In genomic region chr13:119648891-119649698, GRCm38 (mm10) we compare ENCODE assay signal across 14 mouse cellular contexts. TPM values are rescaled to one million over a fixed set of nuclear protein-coding genes. Genes with fewer than 3 reads are reported as not detected.
DNase-seq lines count a peak whose midpoint lies in the region; ATAC-seq and TF ChIP-seq lines count a peak whose summit lies in the region.
"Had no signal": no experiment of that assay in that cellular context is flagged by ENCODE, and none has a peak within 500 bp of the region (broad histone marks: within the 10 kb centered on the region; RNA-seq: fewer than 3 reads in every experiment).

No protein-coding gene starts in this region.

- no peak for ATAC-seq in kidney, embryonic 14.5 days (ENCODE audit: low FRiP score, low TSS enrichment)
- ATAC-seq in forebrain, postnatal 0 days, result peak; percentile 81
- no peak for ATAC-seq in monocyte, adult 5-6 weeks (replicated peaks; ENCODE audit: insufficient number of reproducible peaks, low FRiP score, low TSS enrichment, poor library complexity, severe bottlenecking)

- no peak for DNase-seq in kidney, adult 8-10 months
- no peak for DNase-seq in ES-E14 (ENCODE audit: low read depth, low spot score)
- DNase-seq in forebrain, postnatal 0 days, result peak; percentile 54
- peak; percentile 65 to 71 for DNase-seq in left cerebral cortex, postnatal 36 days (ENCODE audit: low spot score in 2 of 2)
- DNase-seq in adrenal gland, postnatal 36 days, result no peak
- no peak for DNase-seq in ovary, postnatal 36 days (ENCODE audit: low spot score)
- DNase-seq: adrenal gland, postnatal 25 days; lung, postnatal 10 days; thymus, adult 18-20 months had no signal

- WGBS in kidney, embryonic 14.5 days, result 48% methylated on average over 15 of the region's 15 CpGs
- WGBS in forebrain, postnatal 0 days, result 38% methylated on average over 15 of the region's 15 CpGs

- intact Hi-C loops in left cerebral cortex, postnatal 36 days (cut with DNase I), result loop anchor here (5.0 kb wide), 1 partner anchor 43 kb away; the partner anchor contains the start of gene Hmgcs1

- in situ Hi-C loops in ES-E14 (cut with MboI; ENCODE audit: low sequenced_read_pairs in 2 of 2, unreplicated experiment in 2 of 2), result no loop called here

- no peaks in the 10 kb centered on the region for H3K36me3 ChIP-seq in kidney, embryonic 14.5 days (ENCODE audit: control insufficient read depth, insufficient read depth, low read length)
- no peaks in the 10 kb centered on the region for H3K36me3 ChIP-seq in ES-E14 (ENCODE audit: control insufficient read depth, insufficient read depth, low read length, poor library complexity, severe bottlenecking)
- no peaks in the 10 kb centered on the region for H3K36me3 ChIP-seq in forebrain, postnatal 0 days (ENCODE audit: insufficient read depth)
- H3K36me3 ChIP-seq: embryonic facial prominence, embryonic 12.5 days; neural tube, embryonic 12.5 days had no signal

- H3K4me1 ChIP-seq in kidney, embryonic 14.5 days (ENCODE audit: control insufficient read depth, insufficient read depth, low read length), result no peaks in the 10 kb centered on the region
- no peaks in the 10 kb centered on the region; a peak in 1 of 4 replicates for H3K4me1 ChIP-seq in ES-E14 (ENCODE audit: control insufficient read depth in 2 of 2, insufficient read depth in 2 of 2, low read length in 2 of 2, poor library complexity in 1 of 2)
- no peaks in the 10 kb centered on the region for H3K4me1 ChIP-seq in forebrain, postnatal 0 days (ENCODE audit: insufficient read depth)
- H3K4me1 ChIP-seq: embryonic facial prominence, embryonic 12.5 days; neural tube, embryonic 12.5 days had no signal

- peak overlapping the region; percentile 17; the same call in 1 of the 2 replicates for H3K4me2 ChIP-seq in kidney, embryonic 14.5 days (replicated peaks; ENCODE audit: low read depth, low read length)
- H3K4me2 ChIP-seq in forebrain, postnatal 0 days (ENCODE audit: low read depth), result peak overlapping the region; percentile 30
- H3K4me2 ChIP-seq: embryonic facial prominence, embryonic 12.5 days; neural tube, embryonic 12.5 days had no signal

- no peak overlapping the region for H3K27ac ChIP-seq in kidney, embryonic 14.5 days (ENCODE audit: low read depth, low read length)
- H3K27ac ChIP-seq in ES-E14 (ENCODE audit: insufficient read depth, low read depth, low read length, poor library complexity, severe bottlenecking), result no peak overlapping the region
- peak overlapping the region; percentile 70 for H3K27ac ChIP-seq in forebrain, postnatal 0 days (ENCODE audit: low read depth, low read length)
- H3K27ac ChIP-seq: embryonic facial prominence, embryonic 12.5 days; neural tube, embryonic 12.5 days had no signal

- TF ChIP-seq CTCF in forebrain, postnatal 0 days (IDR thresholded peaks at IDR 0.05; ENCODE audit: low read depth), result no peak

- no peaks in the 10 kb centered on the region for H3K27me3 ChIP-seq in kidney, embryonic 14.5 days (ENCODE audit: control insufficient read depth, insufficient read depth, low read length)
- H3K27me3 ChIP-seq in forebrain, postnatal 0 days (ENCODE audit: insufficient read depth, low read length), result no peaks in the 10 kb centered on the region
- H3K27me3 ChIP-seq: embryonic facial prominence, embryonic 12.5 days; neural tube, embryonic 12.5 days had no signal

- no peak overlapping the region for H3K4me3 ChIP-seq in kidney, embryonic 14.5 days (ENCODE audit: low read length)
- no peak overlapping the region for H3K4me3 ChIP-seq in ES-E14 (ENCODE audit: insufficient read depth in 1 of 2, low read depth in 1 of 2, low read length in 2 of 2, poor library complexity in 1 of 2, severe bottlenecking in 1 of 2)
- H3K4me3 ChIP-seq in forebrain, postnatal 0 days (ENCODE audit: low read depth, low read length), result no peak overlapping the region
- H3K4me3 ChIP-seq: embryonic facial prominence, embryonic 12.5 days; neural tube, embryonic 12.5 days had no signal

- no peaks in the 10 kb centered on the region for H3K9me3 ChIP-seq in kidney, embryonic 14.5 days (ENCODE audit: control insufficient read depth, low read length)
- H3K9me3 ChIP-seq in ES-E14 (ENCODE audit: control insufficient read depth, insufficient read depth, low read depth, low read length), result no peaks in the 10 kb centered on the region
- H3K9me3 ChIP-seq in forebrain, postnatal 0 days (ENCODE audit: low read length), result no peaks in the 10 kb centered on the region
- H3K9me3 ChIP-seq: embryonic facial prominence, embryonic 12.5 days; neural tube, embryonic 12.5 days had no signal

- H3K9ac ChIP-seq in kidney, embryonic 14.5 days (ENCODE audit: low read depth, low read length), result no peak overlapping the region
- no peak overlapping the region for H3K9ac ChIP-seq in ES-E14 (ENCODE audit: insufficient read depth, low read depth, low read length, poor library complexity, severe bottlenecking)
- 0 out of 2 replicates have a peak overlapping the region, but pooled peaks have one; percentile 31 for H3K9ac ChIP-seq in forebrain, postnatal 0 days
- H3K9ac ChIP-seq: embryonic facial prominence, embryonic 12.5 days; neural tube, embryonic 12.5 days had no signal

TF ChIP-seq in ES-E14, 5 proteins besides CTCF, POLR2A, EP300 and RAD21:
- TF ChIP-seq ZC3H11A (IDR thresholded peaks at IDR 0.05; ENCODE audit: borderline replicate concordance, low read depth, low read length) (no peak), MAFK (IDR thresholded peaks at IDR 0.05; ENCODE audit: insufficient read depth, low read depth, low read length) (peak; percentile 35; the same call in 1 of the 2 replicates)

RNA-seq across cellular contexts. Expression of gene Ccl28, which starts 25.5 kb away (rescaled TPM):
- polyA plus RNA-seq in kidney, embryonic 14.5 days (2014; fragmentation: Nextera tagmentation; extraction: Ambion mirVana), result 0.13 TPM in 1 of 2 replicates, not detected in the other
- not detected in 2 replicates for total RNA-seq in ES-E14 (2012; rRNA removed)
- 3.3 and 4.5 TPM in 2 replicates for total RNA-seq in forebrain, postnatal 0 days (2014; rRNA removed)
- 0.09 and 0.22 TPM in 2 replicates for polyA plus RNA-seq in forebrain, postnatal 0 days (2015; fragmentation: Nextera tagmentation; extraction: Ambion mirVana)
- under 1 TPM; 0.75 to 0.86 TPM for total RNA-seq in left cerebral cortex, postnatal 36 days (2021)
- under 1 TPM; 0.17 to 0.56 TPM for total RNA-seq in adrenal gland, postnatal 36 days (2021)
- total RNA-seq in monocyte, adult 5-6 weeks (2017), result not detected in 3 replicates
- total RNA-seq: granulocyte monocyte progenitor cell, adult 5-6 weeks had no signal

RNA-seq across cellular contexts. Expression of gene Hmgcs1, which starts 41.1 kb away (rescaled TPM):
- polyA plus RNA-seq in kidney, embryonic 14.5 days (2014; fragmentation: Nextera tagmentation; extraction: Ambion mirVana), result 85.4 and 161 TPM in 2 replicates
- 43.0 and 58.6 TPM in 2 replicates for total RNA-seq in ES-E14 (2012; rRNA removed)
- total RNA-seq in forebrain, postnatal 0 days (2014; rRNA removed), result 392 and 404 TPM in 2 replicates
- 334 and 452 TPM in 2 replicates for polyA plus RNA-seq in forebrain, postnatal 0 days (2015; fragmentation: Nextera tagmentation; extraction: Ambion mirVana)
- total RNA-seq in left cerebral cortex, postnatal 36 days (2021), result 100 to 1,000 TPM; 247 to 296 TPM
- total RNA-seq in adrenal gland, postnatal 36 days (2021), result 100 to 1,000 TPM; 300 to 363 TPM
- 42.9 to 60.0 TPM (median 53.2 TPM) in 3 replicates for total RNA-seq in monocyte, adult 5-6 weeks (2017)

Comparison
In these comparisons a context has a peak if more than half of its experiments do, and no peak if none do; other contexts are left out.
1. DNase-seq: peak in forebrain, postnatal 0 days (single experiment) and left cerebral cortex, postnatal 36 days (2 of 2); none in kidney, adult 8-10 months (0 of 2), ES-E14 (single experiment), adrenal gland, postnatal 36 days (0 of 2) and ovary, postnatal 36 days (single experiment).